Mouse (Mus musculus) heart, adult 9 months (tissue): ENCODE results near the gene Cyth2.

Source experiments
- DNase-seq, 2 experiments: peaks; one replicate each; pipeline ENCODE4 v3.0.0; 2022; ENCODE audit warnings: low spot score in 2 of 2

Cyth2 gene

GRCm38 (mm10) chr7:45813787-45814779 lies at the start of gene Cyth2:
Cyth2 (minus strand) TSS chr7:45814581.
- DNase-seq = peak; percentile 100

GRCm38 (mm10) chr7:45862804-45863203 lies 48.4 kb upstream of the Cyth2 start:
- DNase-seq = no peak

GRCm38 (mm10) chr7:45859008-45859407 lies 44.6 kb upstream of the Cyth2 start:
- DNase-seq = no peak

- no peak for DNase-seq
These were observed 42.8 kb upstream of the Cyth2 start for GRCm38 (mm10) chr7:45856950-45857901.

- DNase-seq = no peak
These were observed 38.7 kb upstream of the Cyth2 start for GRCm38 (mm10) chr7:45853089-45853488.

GRCm38 (mm10) chr7:45850661-45851060 lies 36.3 kb upstream of the Cyth2 start:
- DNase-seq = no peak

GRCm38 (mm10) chr7:45848447-45849027 lies 34.2 kb upstream of the Cyth2 start:
- DNase-seq = no peak

- no peak for DNase-seq
These were observed 28.8 kb upstream of the Cyth2 start for GRCm38 (mm10) chr7:45842950-45843744.

- DNase-seq = no peak
These were observed 19.5 kb upstream of the Cyth2 start for GRCm38 (mm10) chr7:45833924-45834323.

GRCm38 (mm10) chr7:45833148-45833790 lies 18.9 kb upstream of the Cyth2 start:
- no peak for DNase-seq

- DNase-seq = no peak
These were observed 18.0 kb upstream of the Cyth2 start for GRCm38 (mm10) chr7:45832428-45832827.

GRCm38 (mm10) chr7:45831128-45831525 lies 16.7 kb upstream of the Cyth2 start:
- no peak for DNase-seq

GRCm38 (mm10) chr7:45830427-45831127 lies 16.2 kb upstream of the Cyth2 start, which contains the start of gene Grwd1:
Grwd1 (minus strand) TSS chr7:45830944.
- DNase-seq = peak; percentile 83 to 87

- no peak for DNase-seq
These were observed 12.2 kb upstream of the Cyth2 start for GRCm38 (mm10) chr7:45826631-45827030.

GRCm38 (mm10) chr7:45824598-45824997 lies 10.2 kb upstream of the Cyth2 start, which contains the start of gene Kcnj14:
Kcnj14 (minus strand) TSS chr7:45824782.
- DNase-seq = no peak

- DNase-seq = no peak
These were observed 6.5 kb upstream of the Cyth2 start for GRCm38 (mm10) chr7:45820913-45821312.

GRCm38 (mm10) chr7:45819843-45820242 lies 5.5 kb upstream of the Cyth2 start:
- DNase-seq = no peak

GRCm38 (mm10) chr7:45815984-45816351 lies 1.6 kb upstream of the Cyth2 start:
- DNase-seq = no peak

GRCm38 (mm10) chr7:45815323-45815983 lies 1.1 kb upstream of the Cyth2 start:
- no peak for DNase-seq
